26 mouse cellular contexts compared by ENCODE assay signal in genomic region chr7:45156206-45156605, GRCm38 (mm10). TPM values are rescaled to one million over a fixed set of nuclear protein-coding genes. Genes with fewer than 3 reads are reported as not detected.
"Had no signal": no experiment of that assay in that cellular context is flagged by ENCODE, and none has a peak within 500 bp of the region (broad histone marks: within the 10 kb centered on the region; RNA-seq: fewer than 3 reads in every experiment).

No protein-coding gene starts in this region.

- DNase-seq: kidney, adult 2 months; kidney, postnatal 25 days; layer of hippocampus, adult 9-11 months; liver; liver, embryonic 13.5 days; lung, embryonic 14.5 days; midbrain, embryonic 14.5 days; right cerebral cortex, adult 18-20 months; right cerebral cortex, postnatal 14 days; spleen, adult 18-20 months; thymus, adult 2 months; thymus, postnatal 14 days; thymus, postnatal 4 days had no signal

- ATAC-seq: lung, postnatal 0 days had no signal

- H3K27ac ChIP-seq: kidney, postnatal 0 days; layer of hippocampus, adult 2 months; limb, embryonic 10.5 days; limb, embryonic 13.5 days; macrophage; stomach, embryonic 15.5 days had no signal

- H3K9ac ChIP-seq: limb, embryonic 13.5 days; liver, embryonic 13.5 days; lung, embryonic 14.5 days; stomach, embryonic 15.5 days had no signal

- H3K4me2 ChIP-seq: liver, embryonic 13.5 days; lung, embryonic 14.5 days; stomach, embryonic 15.5 days had no signal

- H3K4me3 ChIP-seq: layer of hippocampus, adult 2 months; limb, embryonic 10.5 days; limb, embryonic 13.5 days; liver, embryonic 13.5 days; stomach, embryonic 15.5 days had no signal

- H3K27me3 ChIP-seq: limb, embryonic 13.5 days; liver, embryonic 13.5 days; stomach, embryonic 15.5 days had no signal

- H3K9me3 ChIP-seq: limb, embryonic 10.5 days; limb, embryonic 13.5 days; liver, embryonic 13.5 days; stomach, embryonic 15.5 days had no signal

RNA-seq across cellular contexts. Expression of gene Slc17a7, which starts 7.5 kb away (rescaled TPM):
- total RNA-seq: megakaryocyte, adult 5-6 weeks had no signal
- polyA plus RNA-seq: kidney, adult 2 months; liver, embryonic 13.5 days; liver, embryonic 16.5 days; macrophage; neural tube, embryonic 14.5 days; stomach, embryonic 15.5 days had no signal

RNA-seq across cellular contexts. Expression of gene Gm45713, which starts 20.2 kb away (rescaled TPM):
- total RNA-seq: layer of hippocampus, adult 2 months; layer of hippocampus, postnatal 25 days; left cerebral cortex, adult 18-20 months; left cerebral cortex, postnatal 25 days; megakaryocyte, adult 5-6 weeks had no signal
- polyA plus RNA-seq: limb, embryonic 10.5 days; liver, embryonic 16.5 days; macrophage; neural tube, embryonic 14.5 days had no signal
